Mouse (Mus musculus): ENCODE results near the gene Pnliprp2.

DNA sequence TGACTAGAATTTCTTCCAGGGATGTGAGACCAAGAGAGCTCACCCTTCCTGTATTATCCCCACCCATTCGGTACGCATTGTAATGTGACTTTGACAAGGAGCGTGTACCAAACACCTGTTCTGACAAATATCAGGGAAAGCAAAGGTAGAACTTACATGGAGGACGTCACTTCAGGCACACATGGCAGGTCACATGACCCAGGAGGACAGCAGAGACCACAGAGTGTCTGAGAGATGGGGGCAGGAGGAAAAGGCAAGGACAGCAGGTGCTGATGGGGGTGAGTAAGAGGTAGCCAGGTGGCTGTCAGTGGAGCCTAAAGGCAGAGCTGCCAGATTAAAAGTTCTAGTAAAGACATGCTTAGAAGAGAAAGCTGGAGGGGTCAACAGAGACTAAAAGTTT, 16.8 kb upstream of the Pnliprp2 start:
- TF ChIP-seq CTCF (conservative IDR thresholded peaks at IDR 0.05; ENCODE audit: insufficient read depth, insufficient read length, low read depth, low read length) (no peak), POLR2A (IDR thresholded peaks at IDR 0.05; ENCODE audit: low read depth, low read length) (no peak)

Data from kidney, adult 2 months (tissue).